In the genomic region with DNA sequence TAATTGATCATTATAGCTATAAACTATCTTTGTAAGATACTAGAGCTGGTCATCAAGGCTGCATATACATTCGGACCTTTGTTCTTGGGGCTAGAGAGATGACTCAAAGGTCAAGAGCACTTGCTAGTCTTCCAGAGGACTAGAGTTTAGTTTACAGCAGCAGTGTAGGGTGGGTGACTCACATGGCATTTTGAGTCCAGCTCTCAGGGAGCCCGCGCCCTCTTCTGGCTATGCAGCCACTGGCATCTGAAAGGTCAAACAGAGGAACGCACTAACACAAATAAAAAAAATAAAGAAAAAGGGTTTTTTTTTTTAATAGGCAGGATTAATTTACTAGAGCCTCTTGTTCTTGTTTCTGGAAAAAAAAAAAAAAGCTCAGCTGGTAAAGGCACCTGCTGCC, we compare ENCODE assay signal across 16 mouse cellular contexts. TPM values are rescaled to one million over a fixed set of nuclear protein-coding genes. Genes with fewer than 3 reads are reported as not detected.
DNase-seq lines count a peak whose midpoint lies in the region; ATAC-seq lines count a peak whose summit lies in the region.
"Had no signal": no experiment of that assay in that cellular context is flagged by ENCODE, and none has a peak within 500 bp of the region (broad histone marks: within the 10 kb centered on the region; RNA-seq: fewer than 3 reads in every experiment).

No protein-coding gene starts in this region.

- no peak overlapping the region for H3K27ac ChIP-seq in forebrain, embryonic 10.5 days
- no peak overlapping the region for H3K27ac ChIP-seq in hindbrain, embryonic 13.5 days
- H3K27ac ChIP-seq: hindbrain, embryonic 12.5 days; stomach, postnatal 0 days had no signal

- no peak overlapping the region for H3K9ac ChIP-seq in hindbrain, embryonic 13.5 days
- H3K9ac ChIP-seq: hindbrain, embryonic 12.5 days had no signal

- peaks cover 29% of the 10 kb centered on the region for H3K4me1 ChIP-seq in forebrain, embryonic 10.5 days
- H3K4me1 ChIP-seq in hindbrain, embryonic 13.5 days (replicated peaks), result peaks cover 53% of the 10 kb centered on the region

- peaks cover 68% of the 10 kb centered on the region for H3K36me3 ChIP-seq in forebrain, embryonic 10.5 days (replicated peaks)
- H3K36me3 ChIP-seq in hindbrain, embryonic 13.5 days, result peaks cover 69% of the 10 kb centered on the region

- H3K4me3 ChIP-seq in forebrain, embryonic 10.5 days, result no peak overlapping the region
- H3K4me3 ChIP-seq in hindbrain, embryonic 13.5 days, result no peak overlapping the region
- H3K4me3 ChIP-seq: hindbrain, embryonic 12.5 days had no signal

- H3K4me2 ChIP-seq in hindbrain, embryonic 13.5 days, result no peak overlapping the region
- H3K4me2 ChIP-seq: hindbrain, embryonic 12.5 days had no signal

- H3K27me3 ChIP-seq in forebrain, embryonic 10.5 days (ENCODE audit: poor library complexity, severe bottlenecking), result no peaks in the 10 kb centered on the region
- H3K27me3 ChIP-seq in hindbrain, embryonic 13.5 days, result no peaks in the 10 kb centered on the region
- H3K27me3 ChIP-seq: hindbrain, embryonic 12.5 days had no signal

- peak; percentile 79 to 85 for DNase-seq in adrenal gland, adult (ENCODE audit: inconsistent age in 2 of 2, low spot score in 1 of 2)
- no peak for DNase-seq in adrenal gland, postnatal 4 days (ENCODE audit: low spot score in 2 of 2)
- DNase-seq in kidney, postnatal 36 days, result peak; percentile 8 to 47
- no peak for DNase-seq in kidney, postnatal 14 days
- DNase-seq in urinary bladder, postnatal 25 days (ENCODE audit: low spot score), result peak; percentile 29
- DNase-seq in urinary bladder, postnatal 10 days (ENCODE audit: low spot score), result no peak
- no peak for DNase-seq in forebrain, embryonic 10.5 days (ENCODE audit: extremely low spot score, low spot score)
- DNase-seq: kidney, adult 8-10 months; liver; right cerebral cortex, postnatal 25 days had no signal

- ATAC-seq in hindbrain, embryonic 13.5 days (ENCODE audit: low FRiP score), result no peak
- ATAC-seq: activated CD4-positive, CD25-positive, alpha-beta regulatory T cell, adult 4 months; midbrain, embryonic 16.5 days had no signal

- no peaks in the 10 kb centered on the region for H3K9me3 ChIP-seq in forebrain, embryonic 10.5 days
- no peaks in the 10 kb centered on the region for H3K9me3 ChIP-seq in hindbrain, embryonic 13.5 days
- H3K9me3 ChIP-seq: G1E; hindbrain, embryonic 12.5 days had no signal

- 90% methylated on average over 4 of the region's 4 CpGs for WGBS in forebrain, embryonic 10.5 days
- WGBS in hindbrain, embryonic 13.5 days, result 88% methylated on average over 4 of the region's 4 CpGs

RNA-seq across cellular contexts. Expression of a gene that starts 36.1 kb away (rescaled TPM):
- total RNA-seq in adrenal gland, postnatal 4 days (2021), result 10 to 100 TPM in 1 of 2 experiments, 1 to 10 TPM in 1; 8.0 to 15.4 TPM
- 43.3 and 47.8 TPM in 2 replicates for polyA plus RNA-seq in forebrain, embryonic 10.5 days (2016; fragmentation: Nextera tagmentation; extraction: Ambion mirVana)
- 144 and 150 TPM in 2 replicates for polyA plus RNA-seq in hindbrain, embryonic 13.5 days (2015; fragmentation: Nextera tagmentation; extraction: Ambion mirVana)
- polyA plus RNA-seq: G1E had no signal

RNA-seq across cellular contexts. Expression of a gene that starts 57.4 kb away (rescaled TPM):
- 10 to 100 TPM; 62.8 to 68.3 TPM for total RNA-seq in adrenal gland, postnatal 4 days (2021)
- 28.7 and 32.8 TPM in 2 replicates for polyA plus RNA-seq in forebrain, embryonic 10.5 days (2016; fragmentation: Nextera tagmentation; extraction: Ambion mirVana)
- polyA plus RNA-seq in hindbrain, embryonic 13.5 days (2015; fragmentation: Nextera tagmentation; extraction: Ambion mirVana), result 38.1 and 38.2 TPM in 2 replicates

Comparison
In these comparisons a context has a peak if more than half of its experiments do, and no peak if none do; other contexts are left out.
1. DNase-seq: peak in adrenal gland, adult (2 of 2), kidney, postnatal 36 days (2 of 2) and urinary bladder, postnatal 25 days (single experiment); none in adrenal gland, postnatal 4 days (0 of 2), kidney, postnatal 14 days (single experiment), urinary bladder, postnatal 10 days (single experiment) and forebrain, embryonic 10.5 days (single experiment).